Mouse (Mus musculus): ENCODE data around the gene Gmppb. TPM values are rescaled to one million over a fixed set of nuclear protein-coding genes. Genes with fewer than 3 reads are reported as not detected.
"Not testable (repeated sequence)": the region's sequence is repeated elsewhere in the genome, so short reads cannot be mapped to it uniquely, and the experiment has no call there.

Gmppb gene
- total RNA-seq (2014; fragmentation: Nextera tagmentation) (7.8 and 15.0 TPM in 2 replicates), total RNA-seq (2017) (10.7 and 19.2 TPM in 2 replicates)

DNA sequence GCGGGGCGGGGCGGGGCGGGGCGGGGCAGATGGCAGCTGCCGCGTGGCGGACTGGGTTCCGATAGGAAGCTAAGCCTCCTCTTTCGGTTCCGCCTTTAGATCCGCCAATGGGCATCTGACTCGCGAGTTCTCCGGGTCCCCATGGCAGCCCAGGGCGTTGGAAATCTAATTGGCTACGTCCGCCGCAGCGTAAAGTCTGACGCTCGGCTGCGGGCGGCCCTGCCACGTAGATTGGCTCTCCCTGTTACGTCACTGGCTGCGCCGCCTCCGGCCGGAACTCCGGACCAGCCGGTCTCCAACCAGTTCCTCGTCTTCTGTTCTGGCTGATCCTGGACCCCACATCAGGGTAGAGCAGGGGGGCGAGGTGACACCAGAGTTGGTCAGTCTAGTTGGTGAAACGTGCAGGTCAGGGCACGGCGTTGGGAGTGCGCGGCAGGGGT is at the start of gene Gmppb:
Gene Gmppb (plus strand): TSS at position 227 of the 440 bp plus-strand sequence.
- peak; percentile 79 for ATAC-seq (replicated peaks; ENCODE audit: low FRiP score, low TSS enrichment, poor library complexity, severe bottlenecking)

- ATAC-seq (replicated peaks; ENCODE audit: low FRiP score, low TSS enrichment, poor library complexity, severe bottlenecking) = peak; percentile 99
Measured at GRCm38 (mm10) chr9:108001922-108002770, 46.9 kb upstream of the Gmppb start, which contains the start of gene Ip6k1. Ip6k1 (plus strand) TSS chr9:108002501.

- peak; percentile 6; the same call in 1 of the 2 replicates for ATAC-seq (replicated peaks; ENCODE audit: low FRiP score, low TSS enrichment, poor library complexity, severe bottlenecking)
Measured at GRCm38 (mm10) chr9:108002778-108003530, 46.1 kb upstream of the Gmppb start.

DNA sequence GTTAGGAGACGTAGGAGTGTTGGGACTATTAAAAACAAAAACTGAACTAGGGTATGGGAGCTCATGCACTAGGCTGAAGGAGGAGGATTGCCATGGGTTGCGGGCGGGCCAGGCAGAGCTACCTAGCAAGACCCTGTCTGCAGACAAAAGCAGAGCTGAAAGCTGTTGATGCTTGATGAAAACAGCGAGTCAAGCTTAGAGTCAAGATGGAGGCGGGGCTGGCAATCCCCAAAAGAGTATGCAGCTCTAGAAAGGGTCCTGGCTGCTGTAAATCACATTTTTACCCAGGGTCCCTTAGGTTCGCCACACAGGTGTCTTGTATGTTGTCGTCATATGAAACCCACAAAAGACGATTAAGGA is 45.5 kb upstream of the Gmppb start:
- ATAC-seq (replicated peaks; ENCODE audit: low FRiP score, low TSS enrichment, poor library complexity, severe bottlenecking) = no peak

GRCm38 (mm10) chr9:108008041-108008440 is 41.0 kb upstream of the Gmppb start:
- ATAC-seq (replicated peaks; ENCODE audit: low FRiP score, low TSS enrichment, poor library complexity, severe bottlenecking) = no peak

DNA sequence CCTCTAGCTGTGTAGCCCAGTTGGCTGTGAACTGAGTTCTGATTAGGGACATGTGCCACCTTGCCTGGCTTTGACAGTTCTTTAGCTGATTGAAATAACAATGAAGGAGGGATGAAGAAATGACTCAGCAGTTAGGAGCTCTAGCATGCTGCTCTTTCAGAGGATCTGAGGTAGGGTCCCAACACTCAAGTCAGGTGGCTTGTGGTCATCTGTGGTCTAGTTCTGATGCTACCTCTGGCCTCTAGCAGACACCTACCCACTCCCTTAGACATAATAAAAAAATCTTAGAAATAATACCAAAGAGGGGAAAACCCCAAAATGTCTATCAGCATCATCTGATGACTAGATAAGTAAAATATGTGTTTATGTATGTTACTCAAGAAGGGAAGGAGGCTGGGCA is 38.7 kb upstream of the Gmppb start:
- 0 out of 2 replicates have a peak, but pooled peaks have one; percentile 43 for ATAC-seq (replicated peaks; ENCODE audit: low FRiP score, low TSS enrichment, poor library complexity, severe bottlenecking)

DNA sequence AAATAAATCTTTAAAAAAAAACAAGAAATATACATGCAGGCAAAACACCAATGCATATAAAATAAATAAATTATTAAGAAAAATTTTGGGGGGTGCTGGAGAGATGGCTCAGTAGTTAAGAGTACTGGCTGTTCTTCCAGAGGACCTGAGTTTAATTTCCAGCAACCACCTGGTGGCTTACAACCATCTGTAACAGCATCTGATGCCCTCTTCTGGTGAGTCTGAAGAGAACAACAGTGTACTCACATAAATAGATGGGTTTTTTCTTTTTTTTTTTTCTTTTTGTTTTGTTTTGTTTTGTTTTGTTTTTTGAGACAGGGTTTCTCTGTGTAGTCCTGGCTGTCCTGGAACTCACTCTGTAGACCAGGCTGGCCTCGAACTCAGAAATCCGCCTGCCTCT is 35.5 kb upstream of the Gmppb start:
- not testable (repeated sequence) for ATAC-seq (replicated peaks; ENCODE audit: low FRiP score, low TSS enrichment, poor library complexity, severe bottlenecking)

DNA sequence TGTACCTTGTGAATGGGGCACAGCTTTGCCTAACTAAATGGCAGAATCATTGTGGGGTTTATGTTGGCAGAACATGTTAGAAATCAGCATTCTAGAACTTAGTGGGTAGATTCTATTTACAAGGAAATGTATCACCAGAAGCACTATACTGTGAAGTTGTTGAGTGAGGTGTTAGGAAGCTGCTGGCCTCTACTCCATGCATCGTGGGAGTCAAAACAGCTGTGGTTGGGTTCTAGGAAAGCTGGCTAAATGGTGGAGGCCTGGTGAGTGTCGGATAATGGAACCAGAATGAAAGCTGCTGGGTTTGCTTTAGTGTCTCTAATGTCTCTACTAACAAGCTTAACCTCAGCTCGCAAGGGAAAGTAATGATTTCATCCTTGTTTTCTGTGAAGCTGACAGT is 31.9 kb upstream of the Gmppb start:
- ATAC-seq (replicated peaks; ENCODE audit: low FRiP score, low TSS enrichment, poor library complexity, severe bottlenecking) = no peak

DNA sequence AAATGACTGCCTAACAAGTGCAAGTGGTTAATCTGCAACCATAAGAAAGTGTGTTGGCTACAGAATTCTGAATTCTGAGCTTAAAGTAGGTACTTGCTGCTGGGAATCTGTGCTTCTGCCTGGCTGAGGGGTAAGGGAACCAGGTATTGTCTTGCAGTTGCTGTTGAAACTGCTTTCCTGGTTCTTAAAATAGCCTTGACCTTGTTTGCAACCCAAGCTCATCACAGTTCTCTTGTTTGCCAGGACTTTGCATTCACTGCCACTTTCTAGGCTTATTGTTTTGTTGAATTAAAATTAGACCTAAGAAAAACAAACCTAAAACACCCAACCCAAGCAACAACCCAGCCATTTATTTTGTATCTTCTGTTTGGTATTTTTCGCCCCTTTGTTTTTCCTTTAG is 28.3 kb upstream of the Gmppb start:
- ATAC-seq (replicated peaks; ENCODE audit: low FRiP score, low TSS enrichment, poor library complexity, severe bottlenecking) = no peak

- no peak for ATAC-seq (replicated peaks; ENCODE audit: low FRiP score, low TSS enrichment, poor library complexity, severe bottlenecking)
Measured at GRCm38 (mm10) chr9:108023216-108023615, 25.8 kb upstream of the Gmppb start.

DNA sequence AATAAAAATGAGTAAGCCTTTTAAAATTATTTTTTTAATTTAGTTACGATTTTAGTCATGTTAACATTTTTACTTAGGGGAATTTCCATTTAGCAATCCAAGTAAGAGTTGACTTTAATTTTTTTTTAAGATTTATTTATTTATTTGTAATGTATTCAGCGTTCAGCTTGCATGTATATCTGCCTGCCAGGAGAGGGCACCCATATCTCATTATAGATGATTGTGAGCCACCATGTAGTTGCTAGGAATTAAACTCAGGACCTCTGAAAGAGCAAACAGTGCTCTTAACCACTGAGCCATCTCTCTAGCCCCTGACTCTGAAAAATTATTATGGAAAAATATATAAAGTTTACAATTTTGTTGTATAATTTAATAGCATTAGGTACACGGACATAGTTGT is 22.5 kb upstream of the Gmppb start:
- ATAC-seq (replicated peaks; ENCODE audit: low FRiP score, low TSS enrichment, poor library complexity, severe bottlenecking) = no peak

- ATAC-seq (replicated peaks; ENCODE audit: low FRiP score, low TSS enrichment, poor library complexity, severe bottlenecking) = no peak
Measured at GRCm38 (mm10) chr9:108027867-108028266, 21.2 kb upstream of the Gmppb start.

- no peak for ATAC-seq (replicated peaks; ENCODE audit: low FRiP score, low TSS enrichment, poor library complexity, severe bottlenecking)
Measured at GRCm38 (mm10) chr9:108032126-108032525, 16.9 kb upstream of the Gmppb start.

DNA sequence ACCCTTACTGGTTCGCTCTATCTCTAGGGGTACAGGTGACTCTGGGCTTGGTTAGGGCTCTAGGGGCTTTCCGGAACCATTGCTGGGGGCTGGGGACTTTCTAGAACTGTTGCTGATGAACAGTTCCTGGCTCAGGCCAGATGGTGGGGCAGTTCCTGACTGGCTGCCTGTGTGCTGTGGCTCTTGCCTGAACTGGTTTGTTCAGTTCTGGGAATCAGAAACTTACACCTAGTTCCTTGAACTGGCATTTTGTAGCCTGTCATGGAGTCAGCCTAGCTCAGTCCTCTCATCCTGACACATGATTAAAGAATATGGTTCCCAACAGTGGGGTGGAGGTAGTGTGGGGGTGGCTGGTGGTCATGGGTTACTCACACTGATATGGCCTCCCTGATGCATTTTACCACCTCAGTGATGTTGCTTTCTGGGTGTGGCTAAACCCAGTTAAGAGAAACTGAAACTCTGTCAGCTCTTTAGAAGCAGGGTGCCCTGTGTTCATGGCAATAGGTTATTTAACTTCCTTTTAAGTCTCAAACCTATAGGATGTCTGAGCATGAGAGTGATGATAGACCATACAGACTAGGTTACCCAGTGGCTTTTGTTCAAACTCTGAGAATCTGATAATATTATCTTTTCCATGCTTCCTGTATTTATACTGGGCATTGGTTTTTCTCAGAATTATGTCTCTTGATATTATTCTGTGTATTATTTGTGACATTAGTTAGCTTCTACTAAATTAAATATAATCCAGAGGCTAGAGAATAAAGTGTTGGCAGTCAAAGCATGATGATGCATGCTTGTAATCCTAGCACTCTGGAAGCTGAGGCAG is 13.5 kb upstream of the Gmppb start:
- ATAC-seq (replicated peaks; ENCODE audit: low FRiP score, low TSS enrichment, poor library complexity, severe bottlenecking) = peak; percentile 59; the same call in 1 of the 2 replicates

DNA sequence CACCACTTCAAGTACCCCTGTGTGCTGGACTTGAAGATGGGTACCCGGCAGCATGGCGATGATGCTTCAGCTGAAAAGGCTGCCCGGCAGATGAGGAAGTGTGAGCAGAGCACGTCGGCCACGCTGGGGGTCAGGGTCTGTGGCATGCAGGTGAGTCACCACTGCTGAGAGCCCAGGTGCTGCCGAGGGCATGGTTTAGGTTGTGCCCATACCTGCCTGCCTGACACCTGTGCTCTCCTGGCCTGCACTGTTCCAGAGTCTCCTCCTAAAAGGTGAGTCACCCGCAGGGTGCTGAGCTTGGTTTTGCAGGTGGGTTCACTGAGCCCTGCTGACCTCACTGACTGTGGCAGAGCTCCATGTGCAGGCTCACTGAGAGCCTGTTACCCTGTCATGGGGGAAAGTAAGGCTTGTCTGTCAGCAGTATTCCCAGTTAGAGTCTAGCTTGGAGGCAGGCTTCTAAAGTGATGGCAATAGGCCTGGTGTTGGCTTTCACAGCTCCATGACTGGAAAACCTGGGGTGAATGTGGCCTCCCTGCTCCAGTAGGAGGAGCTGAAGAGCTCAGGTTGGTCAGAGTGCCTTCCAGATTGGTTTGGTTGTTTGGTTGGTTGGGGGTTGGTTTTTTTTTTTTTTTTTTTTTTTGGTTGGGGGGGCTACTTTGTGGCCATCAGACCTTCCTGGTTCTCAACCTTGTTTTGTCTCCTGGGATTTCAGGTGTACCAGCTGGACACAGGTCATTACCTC is 4.1 kb upstream of the Gmppb start:
- no peak for ATAC-seq (replicated peaks; ENCODE audit: low FRiP score, low TSS enrichment, poor library complexity, severe bottlenecking)

DNA sequence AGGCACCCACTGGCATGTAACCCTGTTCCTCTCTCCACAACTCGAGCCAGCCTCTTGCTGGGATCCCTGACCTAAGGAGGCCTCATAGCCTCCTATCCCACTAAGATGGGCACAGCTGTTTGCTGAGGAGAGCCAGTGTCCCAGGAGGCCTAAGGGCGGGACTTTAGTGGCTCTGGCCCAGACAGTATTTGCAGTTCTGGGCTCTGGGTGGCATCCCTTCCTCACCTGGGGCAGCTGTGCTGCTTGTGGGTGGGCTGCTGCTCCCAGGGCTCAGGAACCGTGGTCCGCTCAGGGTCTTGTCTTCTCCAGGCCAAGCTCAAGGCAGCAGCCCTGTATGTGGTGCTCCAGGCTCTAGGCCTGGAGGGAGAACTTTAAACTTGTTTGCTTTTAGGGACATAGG is 2.5 kb upstream of the Gmppb start:
- no peak for ATAC-seq (replicated peaks; ENCODE audit: low FRiP score, low TSS enrichment, poor library complexity, severe bottlenecking)

DNA sequence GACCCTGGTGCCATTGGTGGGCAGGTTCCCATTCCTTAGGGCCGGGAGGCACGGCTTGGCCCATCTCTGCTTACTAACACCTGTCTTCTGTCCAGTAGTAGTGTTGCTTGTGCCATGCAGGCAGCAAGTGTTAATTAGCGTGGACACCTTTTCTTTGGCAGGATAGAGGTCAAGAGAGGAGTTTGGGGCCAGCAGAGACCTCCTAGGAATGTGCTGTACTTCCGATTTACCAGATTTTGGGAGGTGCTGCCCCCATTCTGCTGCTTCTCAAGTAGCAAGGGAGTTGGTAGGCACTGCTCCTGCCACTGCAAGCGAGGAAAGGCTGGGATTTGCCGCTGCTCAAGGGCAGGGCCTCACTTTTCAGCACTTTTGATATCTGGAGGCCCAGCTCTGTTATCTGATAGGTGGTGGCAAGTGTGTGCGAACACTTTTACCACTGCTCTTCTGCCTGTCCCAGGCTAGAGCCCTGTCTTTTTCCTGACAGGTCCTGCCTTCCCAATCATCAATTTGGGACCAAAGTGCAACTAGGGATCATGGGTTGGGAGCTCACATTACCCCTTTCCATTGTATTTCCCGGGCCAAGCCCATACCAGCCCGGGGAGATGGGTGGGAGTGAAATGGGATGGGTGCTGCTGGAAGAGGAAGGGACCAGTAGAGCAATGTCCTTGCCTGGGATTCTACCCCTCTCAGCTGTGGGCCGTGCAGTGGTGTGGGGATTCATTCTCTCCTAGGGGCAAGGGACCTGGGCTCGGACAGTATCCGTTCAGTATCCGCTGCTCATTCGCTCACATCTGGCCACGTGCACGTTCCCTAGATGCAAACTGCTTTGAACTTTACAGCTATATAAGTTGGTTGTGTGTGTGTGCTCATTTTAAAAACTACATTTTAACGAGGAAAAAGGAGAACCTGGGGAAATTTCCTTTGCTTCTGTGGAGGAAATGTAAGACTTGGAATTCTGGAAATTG is 1.2 kb upstream of the Gmppb start:
- peak; percentile 28; the same call in 1 of the 2 replicates for ATAC-seq (replicated peaks; ENCODE audit: low FRiP score, low TSS enrichment, poor library complexity, severe bottlenecking)

GRCm38 (mm10) chr9:108048566-108048955 is 481 bp upstream of the Gmppb start:
- ATAC-seq (replicated peaks; ENCODE audit: low FRiP score, low TSS enrichment, poor library complexity, severe bottlenecking) = no peak; the same call in 1 of the 2 replicates
